Mouse (Mus musculus) neural tube, embryonic 14.5 days (tissue): ENCODE results near the gene Clstn3. TPM values are rescaled to one million over a fixed set of nuclear protein-coding genes. Genes with fewer than 3 reads are reported as not detected.

Experiments
- ATAC-seq: fragments of 200-750 bp; cut with Nextera tagmentation; 2 replicates; pipeline ENCODE4 v1.8.0; 2017; ENCODE audit warnings: low read depth, mild to moderate bottlenecking, moderate TSS enrichment, moderate library complexity
- H3K27ac ChIP-seq: fragments of 300-500 bp; sonication (generic); 2 replicates; pipeline ENCODE4 v1.5.1; 2014; ENCODE audit warnings: low read depth, mild to moderate bottlenecking, control low read depth, low read length, moderate library complexity, mixed read lengths
- H3K27me3 ChIP-seq: fragments of 300-500 bp; sonication (generic); 2 replicates; pipeline ENCODE4 v1.6.1; 2014; ENCODE audit warnings: low read length; ENCODE audit not compliant: control insufficient read depth, insufficient read depth
- H3K36me3 ChIP-seq: fragments of 300-500 bp; sonication (generic); 2 replicates; pipeline ENCODE4 v1.6.1; 2014; ENCODE audit warnings: low read length, mixed read lengths; ENCODE audit not compliant: control insufficient read depth, insufficient read depth
- H3K4me1 ChIP-seq: fragments of 300-500 bp; sonication (generic); 2 replicates; pipeline ENCODE4 v1.6.1; 2014; ENCODE audit warnings: low read length; ENCODE audit not compliant: control insufficient read depth, insufficient read depth
- H3K4me2 ChIP-seq: fragments of 300-500 bp; sonication (generic); 2 replicates; pipeline ENCODE4 v1.6.1; 2014; ENCODE audit warnings: mild to moderate bottlenecking, low read depth, low read length, control low read depth
- H3K4me3 ChIP-seq: fragments of 300-500 bp; sonication (generic); 2 replicates; pipeline ENCODE4 v1.5.1; 2014; ENCODE audit warnings: low read depth, low read length, control low read depth, mixed read lengths
- H3K9ac ChIP-seq: fragments of 300-500 bp; sonication (generic); replicated peaks from 2 replicates; pipeline ENCODE4 v1.6.1; 2014; ENCODE audit warnings: low read depth, mild to moderate bottlenecking, control low read depth, low read length, mixed read lengths
- H3K9me3 ChIP-seq: fragments of 300-500 bp; sonication (generic); 2 replicates; pipeline ENCODE4 v1.6.1; 2016; ENCODE audit warnings: low read length; ENCODE audit not compliant: control insufficient read depth
- WGBS: fragments of 180-500 bp; shearing (Covaris S2); extraction: QIAGEN DNeasy Blood & Tissue Kit; methylation state at CpG from one replicate; pipeline ENCODE4 v1.1.7; 2014; 5-methylcytosine and 5-hydroxymethylcytosine counted together
- polyA plus RNA-seq: library from polyadenylated mRNA; unstranded; fragments of >200 nt; fragmentation: Nextera tagmentation; extraction: Ambion mirVana; gene quantifications from 2 replicates; pipeline ENCODE4 v1.2.1, GENCODE M21; 2014

Clstn3 gene
- polyA plus RNA-seq, 1 experiment from 2014 or later: 90.4 TPM

GRCm38 (mm10) chr6:124458505-124458904 is 6.1 kb downstream of the Clstn3 start:
- no peak for ATAC-seq
- H3K27ac ChIP-seq: no peak overlapping the region
- H3K4me2 ChIP-seq: no peak overlapping the region
- WGBS: 91% methylated on average over 11 of the region's 11 CpGs
- H3K36me3 ChIP-seq: peaks cover 3% of the 10 kb centered on the region; the same call in 1 of the 2 replicates
- H3K27me3 ChIP-seq: no peaks in the 10 kb centered on the region
- no peaks in the 10 kb centered on the region for H3K9me3 ChIP-seq
- no peak overlapping the region for H3K4me3 ChIP-seq
- H3K4me1 ChIP-seq: peaks cover 8% of the 10 kb centered on the region; the same call in 1 of the 2 replicates
- H3K9ac ChIP-seq: no peak overlapping the region

- Histone ChIP-seq H3K36me3 (peaks cover 3% of the 10 kb centered on the region; the same call in 1 of the 2 replicates), H3K9me3 (no peaks in the 10 kb centered on the region), H3K27me3 (no peaks in the 10 kb centered on the region), H3K4me1 (peaks cover 2% of the 10 kb centered on the region; the same call in 1 of the 2 replicates), H3K4me2 (no peak overlapping the region), H3K27ac (no peak overlapping the region), H3K4me3 (no peak overlapping the region), H3K9ac (no peak overlapping the region)
- 93% methylated on average over 5 of the region's 5 CpGs for WGBS
- no peak for ATAC-seq
Observed at GRCm38 (mm10) chr6:124457827-124458226, 6.8 kb downstream of the Clstn3 start.

- Histone ChIP-seq H3K4me3 (no peak overlapping the region), H3K27me3 (no peaks in the 10 kb centered on the region), H3K4me1 (no peaks in the 10 kb centered on the region), H3K27ac (no peak overlapping the region), H3K4me2 (no peak overlapping the region), H3K9ac (no peak overlapping the region), H3K36me3 (peaks cover 8% of the 10 kb centered on the region; the same call in 1 of the 2 replicates), H3K9me3 (no peaks in the 10 kb centered on the region)
- no peak for ATAC-seq
- WGBS: 92% methylated on average over 5 of the region's 5 CpGs
Observed at GRCm38 (mm10) chr6:124456243-124456642, 8.4 kb downstream of the Clstn3 start.

GRCm38 (mm10) chr6:124453756-124454155 is 10.8 kb downstream of the Clstn3 start:
- ATAC-seq: no peak
- no peak overlapping the region for H3K9ac ChIP-seq
- no peaks in the 10 kb centered on the region for H3K27me3 ChIP-seq
- H3K4me3 ChIP-seq: no peak overlapping the region
- H3K27ac ChIP-seq: no peak overlapping the region
- H3K4me1 ChIP-seq: no peaks in the 10 kb centered on the region
- no peak overlapping the region for H3K4me2 ChIP-seq
- no peaks in the 10 kb centered on the region for H3K9me3 ChIP-seq
- peaks cover 20% of the 10 kb centered on the region; the same call in 1 of the 2 replicates for H3K36me3 ChIP-seq
- 39% methylated on average over 4 of the region's 4 CpGs for whole genome bisulfite sequencing

GRCm38 (mm10) chr6:124451995-124452394 is 12.6 kb downstream of the Clstn3 start:
- Histone ChIP-seq H3K4me1 (no peaks in the 10 kb centered on the region), H3K36me3 (peaks cover 17% of the 10 kb centered on the region; the same call in 1 of the 2 replicates), H3K27me3 (no peaks in the 10 kb centered on the region), H3K9ac (no peak overlapping the region), H3K9me3 (no peaks in the 10 kb centered on the region), H3K4me2 (no peak overlapping the region), H3K4me3 (no peak overlapping the region), H3K27ac (no peak overlapping the region)
- 70% methylated on average over 3 of the region's 3 CpGs for WGBS
- ATAC-seq: no peak; the same call in 1 of the 2 replicates

GRCm38 (mm10) chr6:124449668-124450383 is 14.8 kb downstream of the Clstn3 start:
- no peak overlapping the region for H3K4me2 ChIP-seq
- no peak overlapping the region for H3K4me3 ChIP-seq
- 88% methylated on average over 18 of the region's 18 CpGs for WGBS
- H3K36me3 ChIP-seq: peaks cover 17% of the 10 kb centered on the region; the same call in 1 of the 2 replicates
- H3K9me3 ChIP-seq: no peaks in the 10 kb centered on the region
- H3K27me3 ChIP-seq: no peaks in the 10 kb centered on the region
- no peak overlapping the region for H3K27ac ChIP-seq
- no peak for ATAC-seq
- H3K4me1 ChIP-seq: no peaks in the 10 kb centered on the region
- no peak overlapping the region for H3K9ac ChIP-seq

- Histone ChIP-seq H3K27me3 (no peaks in the 10 kb centered on the region), H3K27ac (no peak overlapping the region), H3K4me3 (no peak overlapping the region), H3K9ac (no peak overlapping the region), H3K4me1 (no peaks in the 10 kb centered on the region), H3K4me2 (no peak overlapping the region), H3K9me3 (no peaks in the 10 kb centered on the region), H3K36me3 (peaks cover 17% of the 10 kb centered on the region; the same call in 1 of the 2 replicates)
- WGBS: 96% methylated on average over 16 of the region's 16 CpGs
- ATAC-seq: no peak
Observed at GRCm38 (mm10) chr6:124448959-124449667, 15.5 kb downstream of the Clstn3 start.

- no peak for ATAC-seq
- Histone ChIP-seq H3K27me3 (no peaks in the 10 kb centered on the region), H3K9ac (no peak overlapping the region), H3K4me3 (no peak overlapping the region), H3K9me3 (no peaks in the 10 kb centered on the region), H3K36me3 (peaks cover 17% of the 10 kb centered on the region; the same call in 1 of the 2 replicates), H3K4me2 (no peak overlapping the region), H3K27ac (no peak overlapping the region), H3K4me1 (no peaks in the 10 kb centered on the region)
- 76% methylated on average over 10 of the region's 10 CpGs for WGBS
Observed at GRCm38 (mm10) chr6:124448186-124448852, 16.3 kb downstream of the Clstn3 start.
